Mouse (Mus musculus) megakaryocyte, embryonic 14.5 days (primary cell): ENCODE measurements around the gene Timmdc1.

ENCODE experiments used
- FLI1 ChIP-seq: IDR thresholded peaks from 2 replicates; pipeline ENCODE4 v1.6.1; 2012; ENCODE audit warnings: low read length, inconsistent platforms, mixed read lengths
- GATA1 ChIP-seq: IDR thresholded peaks from 3 replicates; pipeline ENCODE4 v1.6.1; 2012; ENCODE audit warnings: mixed read lengths, low read length, inconsistent platforms, borderline replicate concordance

DNA sequence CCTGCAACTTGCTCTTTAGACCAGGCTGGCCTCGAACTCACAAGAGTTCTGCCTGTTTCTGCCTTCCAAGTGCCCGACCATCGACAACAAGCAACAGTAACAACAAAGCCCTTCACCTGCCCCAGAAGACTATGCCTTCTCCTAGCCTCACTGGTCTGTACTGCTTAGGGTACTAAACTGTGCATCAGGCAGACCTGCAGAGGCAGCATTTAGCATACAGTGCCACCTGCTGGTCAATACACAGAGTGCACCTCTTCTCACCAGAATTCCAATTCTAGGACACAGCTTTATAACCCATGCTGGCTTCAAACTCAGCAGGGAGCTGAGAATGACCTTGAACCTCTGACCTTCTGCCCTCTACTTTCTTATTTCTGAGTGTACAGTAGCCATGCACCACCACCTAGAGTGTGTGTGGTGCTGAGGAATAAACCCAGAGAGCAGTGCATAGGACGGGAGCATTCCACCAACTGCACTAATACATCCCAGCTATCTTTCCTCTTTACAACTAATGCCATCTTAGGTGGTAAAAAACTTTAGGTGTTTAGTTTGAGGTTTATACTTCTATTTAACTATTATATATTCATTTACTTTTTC lies 16.3 kb downstream of the Timmdc1 start:
- no peak for TF ChIP-seq FLI1
- TF ChIP-seq GATA1 = no peak
